Mouse (Mus musculus): Measurements from ENCODE around the gene Tnni3k. TPM values are rescaled to one million over a fixed set of nuclear protein-coding genes. Genes with fewer than 3 reads are reported as not detected.

Tnni3k gene
- polyA plus RNA-seq, 1 experiment from 2014 or later = not detected

- no peaks in the 10 kb centered on the region for H3K36me3 ChIP-seq (replicated peaks)
- H3K4me3 ChIP-seq = no peak overlapping the region
- peaks cover 11% of the 10 kb centered on the region for H3K4me1 ChIP-seq
- H3K27me3 ChIP-seq (replicated peaks; ENCODE audit: low read depth, poor library complexity, severe bottlenecking) = peaks cover 6% of the 10 kb centered on the region; the same call in 1 of the 2 replicates
- no peak for DNase-seq (ENCODE audit: low spot score)
- H3K9me3 ChIP-seq = no peaks in the 10 kb centered on the region
- 79% methylated on average over 3 of the region's 3 CpGs for WGBS
- no peak overlapping the region for H3K27ac ChIP-seq (replicated peaks)
Measured at GRCm38 (mm10) chr3:154816231-154816630, 239.0 kb downstream of the Tnni3k start.

- DNase-seq (ENCODE audit: low spot score) = no peak
- peaks cover 6% of the 10 kb centered on the region; the same call in 1 of the 2 replicates for H3K27me3 ChIP-seq (replicated peaks; ENCODE audit: low read depth, poor library complexity, severe bottlenecking)
- H3K9me3 ChIP-seq = no peaks in the 10 kb centered on the region
- H3K4me3 ChIP-seq = no peak overlapping the region
- no peak overlapping the region for H3K27ac ChIP-seq (replicated peaks)
- no peaks in the 10 kb centered on the region for H3K36me3 ChIP-seq (replicated peaks)
- H3K4me1 ChIP-seq = peaks cover 14% of the 10 kb centered on the region
- 44% methylated on average over 2 of the region's 2 CpGs for WGBS
Measured at GRCm38 (mm10) chr3:154815606-154816005, 239.6 kb downstream of the Tnni3k start.

GRCm38 (mm10) chr3:154812893-154813292, 242.3 kb downstream of the Tnni3k start:
- no peak overlapping the region for H3K4me3 ChIP-seq
- H3K27ac ChIP-seq (replicated peaks) = no peak overlapping the region
- 59% methylated on average over 1 of the region's 1 CpGs for WGBS
- H3K36me3 ChIP-seq (replicated peaks) = no peaks in the 10 kb centered on the region
- peaks cover 14% of the 10 kb centered on the region for H3K4me1 ChIP-seq
- H3K27me3 ChIP-seq (replicated peaks; ENCODE audit: low read depth, poor library complexity, severe bottlenecking) = peaks cover 6% of the 10 kb centered on the region; the same call in 1 of the 2 replicates
- H3K9me3 ChIP-seq = no peaks in the 10 kb centered on the region
- no peak for DNase-seq (ENCODE audit: low spot score)

GRCm38 (mm10) chr3:154811833-154812232, 243.4 kb downstream of the Tnni3k start:
- Histone ChIP-seq H3K9me3 (no peaks in the 10 kb centered on the region), H3K4me1 (peaks cover 15% of the 10 kb centered on the region), H3K4me3 (no peak overlapping the region), H3K27ac (replicated peaks) (no peak overlapping the region), H3K27me3 (replicated peaks; ENCODE audit: low read depth, poor library complexity, severe bottlenecking) (peaks cover 2% of the 10 kb centered on the region; the same call in 1 of the 2 replicates), H3K36me3 (replicated peaks) (no peaks in the 10 kb centered on the region)
- DNase-seq (ENCODE audit: low spot score) = no peak
- WGBS = 72% methylated on average over 9 of the region's 9 CpGs

GRCm38 (mm10) chr3:154811281-154811680, 243.9 kb downstream of the Tnni3k start:
- no peak overlapping the region for H3K4me3 ChIP-seq
- DNase-seq (ENCODE audit: low spot score) = no peak
- H3K4me1 ChIP-seq = peaks cover 17% of the 10 kb centered on the region
- no peaks in the 10 kb centered on the region for H3K9me3 ChIP-seq
- H3K27me3 ChIP-seq (replicated peaks; ENCODE audit: low read depth, poor library complexity, severe bottlenecking) = no peaks in the 10 kb centered on the region
- H3K36me3 ChIP-seq (replicated peaks) = no peaks in the 10 kb centered on the region
- 55% methylated on average over 9 of the region's 9 CpGs for WGBS
- no peak overlapping the region for H3K27ac ChIP-seq (replicated peaks)

- no peaks in the 10 kb centered on the region for H3K27me3 ChIP-seq (replicated peaks; ENCODE audit: low read depth, poor library complexity, severe bottlenecking)
- H3K4me1 ChIP-seq = peaks cover 14% of the 10 kb centered on the region
- no peak overlapping the region for H3K4me3 ChIP-seq
- WGBS = 73% methylated on average over 7 of the region's 7 CpGs
- H3K9me3 ChIP-seq = no peaks in the 10 kb centered on the region
- no peak overlapping the region for H3K27ac ChIP-seq (replicated peaks)
- H3K36me3 ChIP-seq (replicated peaks) = no peaks in the 10 kb centered on the region
- no peak for DNase-seq (ENCODE audit: low spot score)
Measured at GRCm38 (mm10) chr3:154810273-154810870, 244.8 kb downstream of the Tnni3k start.

- peaks cover 13% of the 10 kb centered on the region for H3K4me1 ChIP-seq
Measured at GRCm38 (mm10) chr3:154806626-154807025, 248.6 kb downstream of the Tnni3k start.

GRCm38 (mm10) chr3:154800888-154801429, 254.2 kb downstream of the Tnni3k start:
- no peak overlapping the region for H3K4me3 ChIP-seq
- no peak for DNase-seq (ENCODE audit: low spot score)
- no peak overlapping the region for H3K27ac ChIP-seq (replicated peaks)
- H3K36me3 ChIP-seq (replicated peaks) = no peaks in the 10 kb centered on the region
- no peaks in the 10 kb centered on the region for H3K9me3 ChIP-seq
- H3K4me1 ChIP-seq = no peaks in the 10 kb centered on the region
- no peaks in the 10 kb centered on the region for H3K27me3 ChIP-seq (replicated peaks; ENCODE audit: low read depth, poor library complexity, severe bottlenecking)
- 89% methylated on average over 8 of the region's 8 CpGs for WGBS

More at GRCm38 (mm10) chr3:154806626-154807025, 248.6 kb downstream of the Tnni3k start:
- Histone ChIP-seq H3K4me3 (no peak overlapping the region), H3K9me3 (no peaks in the 10 kb centered on the region), H3K27ac (replicated peaks) (peak overlapping the region; percentile 37), H3K36me3 (replicated peaks) (no peaks in the 10 kb centered on the region), H3K27me3 (replicated peaks; ENCODE audit: low read depth, poor library complexity, severe bottlenecking) (no peaks in the 10 kb centered on the region)
- DNase-seq (ENCODE audit: low spot score) = peak; percentile 40
- WGBS = 36% methylated on average over 7 of the region's 7 CpGs

GRCm38 (mm10) chr3:154800454-154800853, 254.8 kb downstream of the Tnni3k start:
- Histone ChIP-seq H3K27ac (replicated peaks) (no peak overlapping the region), H3K9me3 (no peaks in the 10 kb centered on the region), H3K27me3 (replicated peaks; ENCODE audit: low read depth, poor library complexity, severe bottlenecking) (no peaks in the 10 kb centered on the region), H3K36me3 (replicated peaks) (no peaks in the 10 kb centered on the region), H3K4me1 (no peaks in the 10 kb centered on the region), H3K4me3 (no peak overlapping the region)
- WGBS = 87% methylated on average over 8 of the region's 8 CpGs
- no peak for DNase-seq (ENCODE audit: low spot score)

- Histone ChIP-seq H3K4me3 (no peak overlapping the region), H3K27me3 (replicated peaks; ENCODE audit: low read depth, poor library complexity, severe bottlenecking) (no peaks in the 10 kb centered on the region), H3K27ac (replicated peaks) (no peak overlapping the region), H3K36me3 (replicated peaks) (no peaks in the 10 kb centered on the region), H3K9me3 (no peaks in the 10 kb centered on the region), H3K4me1 (no peaks in the 10 kb centered on the region)
- 85% methylated on average over 4 of the region's 4 CpGs for WGBS
- DNase-seq (ENCODE audit: low spot score) = no peak
Measured at GRCm38 (mm10) chr3:154798806-154799205, 256.4 kb downstream of the Tnni3k start.

GRCm38 (mm10) chr3:154793571-154793970, 261.6 kb downstream of the Tnni3k start:
- no peak for DNase-seq (ENCODE audit: low spot score)
- Histone ChIP-seq H3K36me3 (replicated peaks) (no peaks in the 10 kb centered on the region), H3K4me3 (no peak overlapping the region), H3K9me3 (no peaks in the 10 kb centered on the region), H3K27ac (replicated peaks) (no peak overlapping the region), H3K4me1 (no peaks in the 10 kb centered on the region), H3K27me3 (replicated peaks; ENCODE audit: low read depth, poor library complexity, severe bottlenecking) (no peaks in the 10 kb centered on the region)
- WGBS = 89% methylated on average over 4 of the region's 4 CpGs

- Histone ChIP-seq H3K27ac (replicated peaks) (no peak overlapping the region), H3K4me1 (no peaks in the 10 kb centered on the region), H3K27me3 (replicated peaks; ENCODE audit: low read depth, poor library complexity, severe bottlenecking) (no peaks in the 10 kb centered on the region), H3K9me3 (no peaks in the 10 kb centered on the region), H3K4me3 (no peak overlapping the region), H3K36me3 (replicated peaks) (no peaks in the 10 kb centered on the region)
- DNase-seq (ENCODE audit: low spot score) = no peak
- 85% methylated on average over 3 of the region's 3 CpGs for WGBS
Measured at GRCm38 (mm10) chr3:154787611-154788010, 267.6 kb downstream of the Tnni3k start.

GRCm38 (mm10) chr3:154786354-154786753, 268.9 kb downstream of the Tnni3k start:
- Histone ChIP-seq H3K27ac (replicated peaks) (no peak overlapping the region), H3K27me3 (replicated peaks; ENCODE audit: low read depth, poor library complexity, severe bottlenecking) (no peaks in the 10 kb centered on the region), H3K4me1 (no peaks in the 10 kb centered on the region), H3K4me3 (no peak overlapping the region), H3K36me3 (replicated peaks) (no peaks in the 10 kb centered on the region), H3K9me3 (no peaks in the 10 kb centered on the region)
- no peak for DNase-seq (ENCODE audit: low spot score)
- 88% methylated on average over 9 of the region's 9 CpGs for WGBS

All from embryonic facial prominence, embryonic 10.5 days (tissue).